Mouse (Mus musculus): ENCODE results near the gene Jhy.

GRCm38 (mm10) chr9:40877146-40877880, 86.6 kb downstream of the Jhy start:
- no peak for TF ChIP-seq CTCF (IDR thresholded peaks at IDR 0.05)
- TF ChIP-seq EP300 (IDR thresholded peaks at IDR 0.05), result no peak

All from lung, postnatal 0 days (tissue).